Mouse (Mus musculus) forebrain, embryonic 16.5 days (tissue): Measurements from ENCODE around the gene Ywhae. TPM values are rescaled to one million over a fixed set of nuclear protein-coding genes. Genes with fewer than 3 reads are reported as not detected.

Experiments
- polyA plus RNA-seq: library from polyadenylated mRNA; unstranded; fragments of >200 nt; fragmentation: Nextera tagmentation; extraction: Ambion mirVana; gene quantifications from 2 replicates; pipeline ENCODE4 v1.2.1, GENCODE M21; 2015

Gene Ywhae
- polyA plus RNA-seq, 1 experiment from 2014 or later, result 1,407 TPM

Other genes with a start within 250 kb of the Ywhae start
- gene Prpf8, start 246.1 kb upstream of the Ywhae start, polyA plus RNA-seq, result 54.8 and 58.5 TPM in 2 replicates
- gene Rilp, start 222.8 kb upstream of the Ywhae start, polyA plus RNA-seq, result 1.2 and 1.3 TPM in 2 replicates
- 3.6 and 4.2 TPM in 2 replicates for gene Scarf1, start 219.3 kb upstream of the Ywhae start, polyA plus RNA-seq
- gene Slc43a2, start 201.2 kb upstream of the Ywhae start, polyA plus RNA-seq, result 12.5 and 16.4 TPM in 2 replicates
- 86.1 and 90.2 TPM in 2 replicates for gene Pitpna, start 144.8 kb upstream of the Ywhae start, polyA plus RNA-seq
- 54.4 and 59.3 TPM in 2 replicates for gene Inpp5k, start 101.9 kb upstream of the Ywhae start, polyA plus RNA-seq
- gene Myo1c, start 82.4 kb upstream of the Ywhae start, polyA plus RNA-seq, result 11.3 and 11.9 TPM in 2 replicates
- 130 and 142 TPM in 2 replicates for gene Crk, start 53.6 kb upstream of the Ywhae start, polyA plus RNA-seq
- 2.3 and 3.0 TPM in 2 replicates for gene Doc2b, start 63.2 kb downstream of the Ywhae start, polyA plus RNA-seq
- gene Rph3al, start 205.6 kb downstream of the Ywhae start, polyA plus RNA-seq, result 1.1 and 2.0 TPM in 2 replicates